Mouse (Mus musculus) thymus, postnatal 14 days (tissue): ENCODE data around the gene Slc4a1.

Experiments
- DNase-seq: peaks from one replicate; pipeline ENCODE4 v3.0.0; 2021

Gene Slc4a1

DNA sequence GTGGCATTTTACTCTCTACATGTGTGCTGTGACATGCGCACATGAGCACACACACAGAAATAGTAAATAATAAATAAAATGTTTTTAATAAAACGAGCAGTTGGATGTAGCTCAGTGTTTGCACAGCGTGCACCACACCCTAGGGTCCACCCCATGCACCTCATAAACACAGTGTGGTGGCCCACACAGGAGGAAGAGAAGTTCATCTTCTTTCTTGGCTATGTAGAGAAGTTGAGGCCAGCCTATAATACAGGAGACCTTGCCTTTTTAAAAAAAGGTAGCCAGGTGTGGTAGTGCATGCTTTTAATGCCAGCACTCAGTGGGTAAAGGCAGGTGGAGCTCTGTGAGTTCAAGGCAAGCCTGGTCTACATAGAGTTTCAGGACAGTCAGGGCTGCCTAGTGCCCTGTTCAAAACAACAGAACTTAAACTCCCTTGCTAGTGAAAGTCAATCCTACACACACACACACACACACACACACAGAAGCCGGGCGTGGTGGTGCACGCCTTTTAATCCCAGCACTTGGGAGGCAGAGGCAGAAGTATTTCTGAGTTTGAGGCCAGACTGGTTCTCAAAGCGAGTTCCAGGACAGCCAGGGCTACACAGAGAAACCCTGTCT lies 8.2 kb upstream of the Slc4a1 start:
- DNase-seq, result no peak

DNA sequence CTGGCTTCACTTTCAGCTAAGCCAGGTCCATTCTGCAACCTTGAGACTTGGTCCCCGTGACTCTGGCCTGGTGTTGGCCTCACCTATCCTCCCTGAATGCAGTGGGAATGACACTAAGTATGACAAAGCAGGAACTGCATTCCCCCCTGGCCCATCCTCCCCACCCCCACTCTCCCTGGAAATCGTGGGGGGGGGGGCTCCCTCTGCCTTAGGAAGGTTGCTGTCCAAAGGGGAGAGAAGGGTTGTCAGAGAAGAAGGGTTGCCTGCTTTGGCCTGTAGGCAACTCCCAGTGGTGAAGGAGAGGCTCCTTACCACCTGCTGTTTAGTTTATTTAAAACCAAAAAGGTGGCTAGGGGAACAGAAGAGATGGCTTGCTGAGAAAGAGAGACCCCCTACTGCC lies 7.6 kb upstream of the Slc4a1 start:
- no peak for DNase-seq

DNA sequence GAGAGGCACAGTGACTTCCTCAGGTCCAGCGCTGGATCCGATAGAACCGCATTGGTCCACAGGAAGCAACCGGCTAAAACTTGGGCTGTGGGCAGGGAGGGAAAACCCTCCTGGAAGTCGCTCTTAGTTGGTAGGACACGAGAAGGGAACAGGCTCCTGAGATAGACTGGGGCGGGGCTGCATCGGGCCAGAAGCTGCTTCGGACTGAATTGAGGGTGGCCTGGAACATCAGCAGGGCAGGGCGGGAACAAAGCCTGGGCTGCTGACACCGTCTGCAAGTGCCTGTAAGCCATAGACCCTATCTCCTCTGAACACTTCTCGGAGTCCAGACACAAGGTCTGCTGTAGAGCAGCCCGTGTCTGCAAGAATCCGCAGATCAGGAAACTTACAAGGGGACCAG lies 6.9 kb upstream of the Slc4a1 start:
- DNase-seq, result no peak

DNA sequence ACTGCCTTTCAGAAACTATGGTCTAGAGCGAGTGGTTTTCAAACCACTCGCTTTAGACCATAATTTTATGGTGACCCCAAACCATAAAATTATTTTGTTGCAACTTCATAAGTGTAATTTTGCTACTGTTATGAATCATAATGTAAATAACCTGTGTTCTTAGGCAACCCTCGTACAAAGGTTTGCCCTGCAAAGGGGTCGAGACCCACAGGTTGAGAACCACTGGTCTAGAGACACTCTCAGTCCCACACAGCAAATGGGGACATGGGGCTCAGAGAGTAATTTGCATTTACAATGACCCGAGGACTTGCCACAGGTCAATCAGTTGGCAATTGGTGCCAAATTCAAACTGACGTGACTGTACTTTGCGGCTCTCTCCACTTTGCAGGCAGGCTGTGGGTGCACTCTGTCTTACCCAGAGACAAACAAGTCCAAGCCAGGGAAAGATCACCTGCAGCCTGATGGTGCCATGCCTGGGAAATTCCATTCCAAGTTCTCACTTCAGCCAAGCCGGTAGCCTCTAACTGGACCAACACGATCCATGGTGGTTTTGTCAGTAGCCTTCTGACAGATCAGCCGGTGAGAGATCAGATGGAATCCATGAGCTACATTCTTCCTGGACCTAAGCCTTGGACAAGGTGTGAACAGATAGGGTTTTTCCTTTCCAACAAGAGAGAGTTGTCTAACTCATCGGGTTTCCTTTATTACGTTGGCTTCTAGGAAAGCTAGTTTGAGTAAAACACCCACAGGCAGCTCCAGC lies 6.1 kb upstream of the Slc4a1 start:
- DNase-seq, result no peak

DNA sequence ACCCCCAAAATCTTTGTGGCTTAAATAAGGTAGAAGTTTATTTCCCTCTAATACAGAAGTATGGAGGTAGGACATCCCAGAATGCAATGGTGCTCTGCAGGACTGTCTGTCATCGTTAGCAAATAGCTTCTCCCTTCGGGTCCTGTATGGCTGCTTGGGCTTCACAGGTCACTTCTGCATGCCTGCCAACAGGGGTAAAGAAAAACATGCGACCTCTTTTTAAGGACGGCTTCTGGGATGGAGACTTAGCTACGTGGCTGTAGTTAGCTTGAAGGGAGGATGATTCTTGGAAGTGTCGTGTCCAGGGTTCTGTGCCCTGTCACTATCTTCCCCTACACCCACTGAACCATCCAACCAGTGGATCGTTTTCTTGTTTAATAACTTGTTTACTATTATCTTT lies 4.3 kb upstream of the Slc4a1 start:
- DNase-seq, result no peak

DNA sequence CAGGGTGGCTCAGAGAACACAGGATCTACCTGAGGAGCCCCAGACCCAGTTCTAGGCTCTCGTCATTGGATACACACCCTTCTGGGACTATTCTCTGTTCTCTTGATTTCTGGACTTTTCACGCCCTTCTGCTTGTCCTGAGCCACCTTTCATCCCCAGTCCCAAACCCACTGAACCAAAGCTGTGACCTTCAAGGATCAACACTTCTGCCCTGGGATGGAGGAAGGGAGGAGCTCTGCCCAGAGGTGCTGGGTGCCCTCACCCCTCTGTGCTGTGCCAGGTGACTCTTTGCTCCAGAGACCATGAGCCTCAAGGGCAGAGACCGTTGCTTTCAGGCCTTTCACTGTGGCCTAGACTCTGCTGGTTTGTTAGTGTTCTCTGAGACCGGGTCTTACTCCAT lies 3.3 kb upstream of the Slc4a1 start:
- DNase-seq, result no peak

DNA sequence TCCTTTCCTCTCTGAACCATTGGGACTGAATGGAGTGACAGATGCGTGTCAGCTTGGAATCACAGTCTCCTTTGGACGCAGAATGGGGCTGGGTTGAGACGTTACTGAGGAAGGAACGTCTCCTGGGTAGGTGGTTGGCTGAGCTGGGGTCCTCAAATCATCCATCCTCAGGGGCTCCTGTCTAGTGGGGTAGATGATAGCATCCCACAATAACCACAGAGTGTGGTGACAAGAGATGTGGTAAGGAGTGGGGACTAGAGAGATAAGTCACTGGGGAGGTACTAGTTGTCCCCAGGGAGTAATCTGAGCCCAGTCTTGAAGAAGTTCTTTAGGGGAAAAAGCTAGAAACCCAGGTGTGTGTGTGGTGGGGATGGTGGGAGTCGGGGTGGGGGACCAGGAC lies 2.3 kb upstream of the Slc4a1 start:
- DNase-seq, result no peak

DNA sequence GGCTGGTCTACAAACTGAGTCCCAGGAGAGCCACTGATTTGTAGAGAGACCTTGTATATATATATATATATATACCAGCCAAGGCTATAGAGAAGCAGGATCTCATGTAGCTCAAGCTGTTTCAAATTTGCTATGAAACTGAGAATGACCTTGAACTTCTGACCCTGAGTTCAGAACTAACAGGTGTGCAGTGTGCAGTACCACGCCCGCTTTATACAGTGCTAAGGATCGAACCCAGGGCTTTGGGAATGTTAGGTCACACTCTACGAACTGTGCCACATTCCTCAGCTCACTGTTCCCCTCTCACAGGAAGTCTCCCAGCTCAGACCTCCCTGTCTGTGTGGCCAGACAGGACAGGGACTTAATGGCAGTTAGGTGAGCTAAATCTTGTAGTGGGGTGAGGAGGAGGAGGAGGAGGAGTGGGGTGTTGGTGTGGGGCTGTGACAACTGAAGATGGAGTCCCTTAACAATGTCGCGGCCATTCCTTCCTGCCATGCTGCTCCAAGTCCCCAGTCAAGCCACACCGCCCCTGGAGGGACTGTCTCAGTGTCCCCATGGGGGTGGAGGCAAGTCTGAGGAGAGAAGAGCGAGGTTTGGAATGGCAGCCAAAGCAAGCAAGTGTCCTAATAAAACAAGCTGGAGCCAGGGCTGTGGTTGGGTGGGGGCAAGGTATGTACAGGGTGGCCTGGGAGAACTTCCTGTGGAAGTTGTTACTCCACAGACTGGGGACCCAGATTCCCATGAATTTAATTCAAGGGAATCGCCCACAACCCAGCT lies 1.7 kb upstream of the Slc4a1 start:
- DNase-seq, result no peak

DNA sequence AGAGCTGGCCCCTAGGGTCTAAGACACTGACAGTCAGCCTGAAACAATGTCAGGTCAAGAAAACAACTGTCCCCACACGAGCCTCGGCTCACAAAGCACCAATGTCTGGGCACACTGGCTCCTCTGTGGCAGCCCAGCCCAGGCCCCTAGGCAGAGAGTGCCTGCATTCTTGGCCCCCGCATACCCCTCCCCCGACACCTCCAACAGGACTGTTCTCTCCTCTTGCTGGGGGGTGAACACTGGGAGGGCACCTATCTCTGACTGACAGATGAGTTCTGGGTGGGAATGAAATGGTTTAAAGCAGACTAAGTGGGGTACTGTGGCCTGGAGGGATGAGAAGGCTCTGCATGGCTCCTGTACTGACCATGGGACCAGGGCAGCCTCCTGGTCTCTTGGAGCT lies 304 bp downstream of the Slc4a1 start:
- DNase-seq, result no peak

DNA sequence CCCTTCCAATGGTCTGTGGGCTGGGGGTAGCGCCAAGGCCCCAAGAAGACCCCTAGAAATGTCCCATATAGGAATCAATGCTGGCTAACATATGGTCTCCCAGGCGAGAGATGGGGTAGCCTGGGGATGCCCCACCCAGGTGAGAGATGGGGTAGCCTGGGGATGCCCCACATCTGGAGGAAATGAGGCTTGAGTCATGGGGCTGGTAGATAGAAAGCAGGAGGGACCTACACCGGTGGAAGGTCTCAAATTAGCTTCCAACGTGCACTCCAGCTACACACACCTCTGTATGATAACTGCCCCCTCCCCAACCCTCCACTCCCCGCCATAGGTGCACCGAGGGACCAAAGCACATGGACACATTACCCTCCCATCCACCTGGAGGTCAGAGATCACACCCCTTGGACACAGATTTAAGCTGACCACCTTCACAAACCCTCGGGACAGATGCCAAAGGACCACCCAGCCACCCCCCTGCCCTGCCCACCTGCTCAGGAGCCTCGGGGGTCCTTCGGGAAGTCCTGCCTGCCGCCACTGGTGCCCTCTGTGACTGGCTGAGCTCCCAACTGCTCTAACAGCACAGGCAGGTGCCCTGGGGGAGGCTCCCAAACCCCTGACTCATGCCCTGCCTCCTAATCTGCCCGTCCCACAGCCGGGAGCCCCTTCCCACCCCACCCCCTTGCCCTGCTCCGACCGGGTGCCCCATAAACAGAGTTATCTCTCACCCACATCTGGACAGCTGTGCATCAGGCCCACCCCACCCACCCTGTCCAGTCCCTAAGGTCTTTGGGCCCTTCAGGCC lies 1.2 kb downstream of the Slc4a1 start:
- no peak for DNase-seq

DNA sequence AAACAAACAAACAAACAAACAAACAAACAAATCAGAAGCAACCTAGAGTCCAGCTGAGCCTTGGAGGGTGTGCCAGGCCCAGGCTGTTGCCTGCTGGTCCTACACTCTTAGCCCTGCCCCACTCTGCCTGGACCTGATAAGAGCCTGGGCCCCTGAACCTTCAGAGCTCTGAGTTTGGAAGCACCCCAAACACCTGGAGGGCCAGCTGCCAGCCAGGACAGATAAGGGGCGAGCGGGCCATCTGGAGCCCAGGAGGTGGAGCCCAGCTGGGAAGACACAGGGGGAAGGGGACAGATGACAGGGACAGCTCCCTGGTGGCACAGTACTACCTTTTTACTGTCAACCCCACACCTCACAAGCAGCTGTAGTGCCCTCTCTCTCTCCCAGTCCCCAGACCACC lies 2.4 kb downstream of the Slc4a1 start:
- DNase-seq, result no peak

DNA sequence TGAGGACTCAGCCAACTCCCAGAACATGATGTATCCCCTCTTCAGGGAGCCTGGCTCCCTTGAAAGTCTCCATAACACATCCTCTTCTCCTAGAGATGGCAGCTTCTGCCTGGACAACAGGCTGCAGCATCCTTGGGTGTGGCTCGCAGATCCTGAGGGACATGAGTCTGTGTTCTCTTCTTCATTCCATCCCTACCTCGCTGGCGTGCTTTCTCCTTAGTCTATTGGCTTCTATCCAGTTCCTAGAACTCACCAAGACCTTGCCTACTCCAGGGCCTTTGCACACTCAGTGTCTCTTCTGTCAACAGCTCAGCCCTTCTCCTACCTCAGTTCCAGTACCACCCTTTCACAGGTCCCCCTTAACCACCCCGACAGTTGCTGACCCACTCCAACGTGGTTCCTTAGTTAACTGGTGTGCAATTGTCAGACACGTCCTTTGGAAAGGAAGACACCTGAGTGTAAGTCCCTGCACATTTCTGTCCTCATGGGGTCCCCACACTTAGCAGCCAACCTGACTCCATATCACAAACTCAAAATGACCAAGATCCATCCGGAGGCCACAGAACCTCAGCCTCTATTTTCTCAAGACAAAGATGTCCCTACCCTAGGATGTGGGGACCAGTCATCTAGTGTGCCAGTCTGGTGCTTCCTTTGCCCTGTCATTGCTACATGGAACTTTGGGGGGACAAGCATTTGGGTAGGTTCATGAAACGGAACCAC lies 4.1 kb downstream of the Slc4a1 start:
- DNase-seq, result no peak

DNA sequence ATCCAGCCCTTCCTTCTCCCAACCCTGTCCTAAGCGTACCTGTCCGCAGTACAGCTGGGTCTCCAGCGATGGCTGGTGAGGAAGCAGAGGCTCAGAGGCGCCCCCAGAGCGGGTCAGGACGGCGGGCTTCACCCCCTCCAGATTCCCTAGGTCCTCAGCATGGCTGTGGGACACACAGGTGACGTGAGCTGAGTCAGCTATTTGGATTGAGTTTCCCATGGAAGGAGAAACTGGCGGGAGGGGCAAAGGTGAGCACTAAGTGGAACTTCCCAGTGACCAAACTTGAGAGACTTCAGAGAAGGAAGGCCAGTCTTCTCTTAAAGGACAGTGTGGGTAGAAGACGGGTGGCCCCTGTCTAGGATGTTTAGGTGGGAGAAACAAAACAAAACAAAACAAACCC lies 7.6 kb downstream of the Slc4a1 start:
- DNase-seq, result no peak

DNA sequence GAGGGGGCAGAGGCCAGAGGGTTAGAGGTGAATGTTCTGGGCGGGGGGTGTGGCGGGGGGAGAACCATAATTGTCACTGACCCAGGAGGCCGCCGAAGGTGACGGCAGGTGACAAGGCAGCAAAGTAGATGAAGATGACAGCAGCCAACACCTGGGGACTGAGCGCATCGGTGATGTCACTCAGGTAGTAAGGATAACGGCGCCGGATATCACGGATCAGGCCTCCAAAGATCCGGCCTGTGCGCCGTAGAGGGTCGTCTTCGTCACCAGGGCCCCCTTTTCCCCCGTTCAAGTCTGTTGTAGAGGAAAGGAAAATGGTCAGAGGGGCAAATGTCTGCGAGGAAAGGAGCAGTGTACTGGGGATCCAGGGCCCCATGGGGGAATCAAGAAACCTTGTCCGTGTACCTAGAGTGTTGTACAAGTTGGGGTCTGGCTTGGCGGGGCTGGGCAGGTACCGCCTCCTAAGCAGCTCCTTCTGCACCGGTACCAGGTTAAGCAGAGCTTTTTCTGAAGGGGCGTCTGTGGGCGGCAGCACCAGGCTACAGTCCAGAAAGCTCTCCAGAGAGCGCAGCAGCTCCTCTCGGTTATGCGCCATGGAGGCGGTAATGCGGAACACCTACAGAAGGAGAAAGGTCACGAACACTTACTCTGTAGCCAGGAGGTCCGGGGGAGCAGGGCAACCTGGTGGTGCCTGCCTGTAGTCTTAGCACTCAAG lies 9.2 kb downstream of the Slc4a1 start:
- no peak for DNase-seq

DNA sequence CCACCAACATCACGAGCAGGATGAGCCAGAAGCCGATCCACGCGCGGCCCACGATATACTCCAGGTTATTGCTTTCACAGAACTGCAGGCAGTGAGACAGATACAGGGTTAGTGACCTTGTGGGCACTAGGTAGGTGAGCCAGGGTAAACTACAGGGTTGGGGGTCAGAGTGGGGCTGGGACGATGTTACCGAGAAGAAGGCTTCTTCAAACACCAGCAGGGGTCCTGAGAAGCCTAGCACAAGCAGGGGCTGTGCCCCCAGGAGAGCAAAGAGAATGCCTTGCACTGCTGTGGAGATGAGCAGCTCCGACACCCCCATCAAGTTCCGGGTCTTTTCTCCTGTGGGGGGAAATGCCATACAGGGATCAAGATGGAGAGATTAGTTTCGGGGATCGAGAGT lies 9.8 kb downstream of the Slc4a1 start:
- DNase-seq, result no peak

DNA sequence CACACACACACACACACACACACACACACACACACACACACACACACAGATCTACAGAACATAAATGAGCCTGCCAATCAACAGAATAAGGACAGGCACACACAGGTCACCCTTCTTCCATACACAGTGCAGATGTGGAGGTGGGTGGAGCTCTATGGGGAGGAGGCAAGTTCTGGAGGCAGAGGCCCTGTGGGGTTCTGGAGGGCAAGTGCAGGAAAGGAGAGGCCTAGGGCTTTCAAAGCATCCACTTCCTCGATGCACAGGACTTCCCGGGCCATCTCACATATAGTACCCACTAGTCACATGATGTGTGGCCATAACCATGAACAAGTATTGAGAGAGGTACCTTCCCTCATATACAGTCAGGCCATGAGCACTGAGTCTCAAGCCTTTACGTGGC lies 10.5 kb downstream of the Slc4a1 start:
- no peak for DNase-seq

DNA sequence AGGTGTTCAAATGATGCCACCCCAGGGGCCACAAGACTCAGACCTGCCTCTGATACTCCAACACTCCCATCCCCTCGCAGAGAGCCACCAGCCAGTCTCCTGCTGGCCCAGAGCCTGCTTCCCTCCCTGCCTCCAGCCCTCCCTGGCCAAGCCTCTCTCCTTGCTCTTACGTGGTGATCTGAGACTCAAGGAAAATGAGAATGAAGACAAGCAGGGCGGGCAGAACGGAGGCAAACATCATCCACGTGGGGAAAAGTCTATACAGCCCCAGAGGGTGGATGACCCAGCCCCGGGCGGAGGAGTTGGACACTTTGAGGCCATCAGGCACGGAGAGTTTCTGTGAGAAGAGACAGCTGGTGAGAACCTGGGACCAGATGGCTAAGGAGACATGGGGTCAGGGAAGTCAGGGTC lies 13.0 kb downstream of the Slc4a1 start:
- no peak for DNase-seq

DNA sequence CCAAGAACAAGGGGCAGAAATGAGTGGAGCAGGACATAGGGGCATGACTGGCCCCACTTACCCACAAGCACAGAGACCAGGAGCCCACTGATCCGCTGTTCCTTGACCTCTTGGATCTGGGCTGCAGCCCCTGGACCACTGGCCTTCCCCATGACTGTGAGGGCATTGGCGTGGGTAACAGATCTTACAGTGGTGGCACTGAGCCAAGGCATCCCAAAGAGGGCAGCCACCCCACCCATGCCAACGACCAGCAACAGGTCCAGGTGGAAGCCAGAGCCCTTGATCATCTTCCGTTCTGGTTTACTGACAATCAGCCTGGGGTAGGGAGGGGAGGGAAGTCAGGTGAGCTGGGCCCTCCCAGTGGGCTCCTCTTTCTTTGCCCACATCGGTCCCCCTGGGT lies 13.6 kb downstream of the Slc4a1 start:
- no peak for DNase-seq

DNA sequence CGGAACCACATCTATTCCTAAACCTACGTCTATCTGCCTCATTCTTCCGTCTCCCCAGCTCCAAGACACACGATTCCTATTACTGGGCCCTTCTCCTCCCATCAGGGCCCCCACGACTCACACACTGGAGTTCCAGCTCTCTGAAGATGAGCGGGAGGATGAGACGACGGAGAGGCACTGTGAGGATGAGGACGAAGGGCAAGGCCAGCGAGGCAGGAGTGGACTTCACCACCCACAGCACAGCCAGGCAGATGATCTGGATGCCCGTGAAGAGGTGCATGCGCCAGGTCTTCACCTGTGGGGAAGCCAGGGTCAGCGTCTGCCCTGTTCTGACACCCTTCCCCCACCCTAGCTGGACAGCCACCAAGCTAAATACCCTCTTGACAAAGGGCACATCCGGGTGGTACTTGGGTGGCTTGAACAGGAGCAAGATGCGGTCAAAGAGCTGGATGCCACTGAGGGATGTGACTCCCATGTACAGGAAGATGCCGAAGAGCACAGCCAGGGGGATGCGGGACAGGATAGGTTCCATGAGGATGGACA lies 15.0 kb downstream of the Slc4a1 start:
- DNase-seq, result no peak

DNA sequence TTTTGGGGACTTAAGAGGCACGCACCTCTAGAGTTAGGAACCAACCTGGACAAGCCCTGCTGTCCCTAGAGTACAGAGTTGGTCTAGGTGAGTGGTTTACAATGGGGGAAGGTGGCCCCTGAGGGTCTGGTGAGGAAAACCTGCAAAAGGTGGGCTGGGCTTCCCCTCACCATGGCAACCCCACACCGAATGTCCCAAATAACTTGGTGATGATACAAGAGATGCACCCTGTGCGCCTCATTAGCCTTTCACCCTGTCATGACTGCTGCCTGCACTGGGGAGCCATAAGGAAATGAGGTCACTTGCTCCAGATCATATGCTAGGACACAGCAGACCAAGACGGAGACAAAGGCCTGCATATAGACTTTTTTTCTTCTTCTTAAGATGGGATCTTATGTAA lies 15.6 kb downstream of the Slc4a1 start:
- no peak for DNase-seq

DNA sequence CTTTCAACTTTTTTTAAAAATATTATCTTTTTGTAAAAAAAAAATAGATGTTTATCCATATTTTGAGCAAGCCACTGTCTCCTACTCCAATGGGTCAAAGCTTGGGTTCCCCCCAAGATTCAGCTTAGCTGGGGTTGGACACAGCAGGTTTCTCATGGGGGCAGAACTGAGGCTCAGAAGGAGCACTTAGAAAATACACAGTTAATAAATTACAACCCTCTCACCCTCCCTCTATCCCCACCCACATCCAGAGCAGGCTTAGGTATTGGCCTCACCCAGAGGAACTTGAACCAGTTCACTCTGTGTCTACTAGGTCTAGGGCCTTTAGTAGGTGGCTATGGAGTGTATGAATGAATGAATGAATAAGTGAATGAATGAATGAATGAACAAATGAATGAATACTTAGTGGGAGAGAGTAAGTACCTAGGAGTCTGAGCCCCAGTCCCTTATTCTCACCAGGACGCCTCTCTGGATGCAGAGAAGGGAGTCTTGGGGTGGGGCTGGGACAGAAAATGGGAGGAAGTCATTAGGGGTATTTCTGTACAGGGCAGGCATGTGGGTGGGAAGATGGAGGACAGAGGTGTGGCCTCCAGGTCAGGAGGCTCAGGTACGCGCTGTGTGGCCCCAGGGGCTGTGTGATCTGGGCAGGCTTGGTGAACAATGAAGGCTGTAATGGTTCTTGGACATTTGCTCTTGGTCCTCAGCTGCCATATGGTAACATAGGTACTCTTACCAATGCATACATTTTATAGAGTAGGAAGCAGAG lies 16.6 kb downstream of the Slc4a1 start:
- DNase-seq, result no peak
